Mouse (Mus musculus): ENCODE results near the gene Frmd4a. TPM values are rescaled to one million over a fixed set of nuclear protein-coding genes. Genes with fewer than 3 reads are reported as not detected.

Gene Frmd4a
- polyA plus RNA-seq, 1 experiment, result 22.8 TPM

- TF ChIP-seq CTCF (IDR thresholded peaks at IDR 0.05; ENCODE audit: control insufficient read depth, insufficient read depth, low read length) (no peak), POLR2A (IDR thresholded peaks at IDR 0.05; ENCODE audit: borderline replicate concordance, control insufficient read depth, low read depth, low read length) (no peak)
- 65% methylated on average over 9 of the region's 9 CpGs for WGBS
- no peak overlapping the region for H3K27ac ChIP-seq (ENCODE audit: control insufficient read depth, insufficient read depth, low read depth, low read length, poor library complexity)
- no peak overlapping the region for H3K4me3 ChIP-seq (replicated peaks; ENCODE audit: control insufficient read depth, low read depth, low read length)
- H3K4me1 ChIP-seq (ENCODE audit: control insufficient read depth, insufficient read depth, low read length), result no peaks in the 10 kb centered on the region
Observed at GRCm38 (mm10) chr2:4194324-4195014, 177.0 kb downstream of the Frmd4a start.

GRCm38 (mm10) chr2:4196041-4196440, 178.5 kb downstream of the Frmd4a start:
- WGBS, result 83% methylated on average over 4 of the region's 4 CpGs
- Histone ChIP-seq H3K27ac (ENCODE audit: control insufficient read depth, insufficient read depth, low read depth, low read length, poor library complexity) (no peak overlapping the region), H3K4me1 (ENCODE audit: control insufficient read depth, insufficient read depth, low read length) (no peaks in the 10 kb centered on the region), H3K4me3 (replicated peaks; ENCODE audit: control insufficient read depth, low read depth, low read length) (no peak overlapping the region)
- TF ChIP-seq POLR2A (IDR thresholded peaks at IDR 0.05; ENCODE audit: borderline replicate concordance, control insufficient read depth, low read depth, low read length) (no peak), CTCF (IDR thresholded peaks at IDR 0.05; ENCODE audit: control insufficient read depth, insufficient read depth, low read length) (no peak)

- 81% methylated on average over 7 of the region's 7 CpGs for WGBS
- Histone ChIP-seq H3K4me3 (replicated peaks; ENCODE audit: control insufficient read depth, low read depth, low read length) (no peak overlapping the region), H3K4me1 (ENCODE audit: control insufficient read depth, insufficient read depth, low read length) (no peaks in the 10 kb centered on the region), H3K27ac (ENCODE audit: control insufficient read depth, insufficient read depth, low read depth, low read length, poor library complexity) (no peak overlapping the region)
- no peak for TF ChIP-seq CTCF (IDR thresholded peaks at IDR 0.05; ENCODE audit: control insufficient read depth, insufficient read depth, low read length)
- TF ChIP-seq POLR2A (IDR thresholded peaks at IDR 0.05; ENCODE audit: borderline replicate concordance, control insufficient read depth, low read depth, low read length), result no peak
Observed at GRCm38 (mm10) chr2:4209234-4209633, 191.7 kb downstream of the Frmd4a start.

- Histone ChIP-seq H3K4me3 (replicated peaks; ENCODE audit: control insufficient read depth, low read depth, low read length) (no peak overlapping the region), H3K27ac (ENCODE audit: control insufficient read depth, insufficient read depth, low read depth, low read length, poor library complexity) (no peak overlapping the region), H3K4me1 (ENCODE audit: control insufficient read depth, insufficient read depth, low read length) (no peaks in the 10 kb centered on the region; the same call in 1 of the 2 replicates)
- 2% methylated on average over 1 of the region's 1 CpGs for WGBS
- TF ChIP-seq POLR2A (IDR thresholded peaks at IDR 0.05; ENCODE audit: borderline replicate concordance, control insufficient read depth, low read depth, low read length), result no peak
- no peak for TF ChIP-seq CTCF (IDR thresholded peaks at IDR 0.05; ENCODE audit: control insufficient read depth, insufficient read depth, low read length)
Observed at GRCm38 (mm10) chr2:4222497-4222828, 204.9 kb downstream of the Frmd4a start.

GRCm38 (mm10) chr2:4223316-4223715, 205.8 kb downstream of the Frmd4a start:
- 82% methylated on average over 6 of the region's 6 CpGs for WGBS
- Histone ChIP-seq H3K27ac (ENCODE audit: control insufficient read depth, insufficient read depth, low read depth, low read length, poor library complexity) (no peak overlapping the region), H3K4me3 (replicated peaks; ENCODE audit: control insufficient read depth, low read depth, low read length) (no peak overlapping the region), H3K4me1 (ENCODE audit: control insufficient read depth, insufficient read depth, low read length) (no peaks in the 10 kb centered on the region; the same call in 1 of the 2 replicates)
- no peak for TF ChIP-seq CTCF (IDR thresholded peaks at IDR 0.05; ENCODE audit: control insufficient read depth, insufficient read depth, low read length)
- TF ChIP-seq POLR2A (IDR thresholded peaks at IDR 0.05; ENCODE audit: borderline replicate concordance, control insufficient read depth, low read depth, low read length), result no peak

- WGBS, result 68% methylated on average over 7 of the region's 7 CpGs
- Histone ChIP-seq H3K27ac (ENCODE audit: control insufficient read depth, insufficient read depth, low read depth, low read length, poor library complexity) (no peak overlapping the region), H3K4me1 (ENCODE audit: control insufficient read depth, insufficient read depth, low read length) (no peaks in the 10 kb centered on the region; the same call in 1 of the 2 replicates), H3K4me3 (replicated peaks; ENCODE audit: control insufficient read depth, low read depth, low read length) (no peak overlapping the region)
- no peak for TF ChIP-seq POLR2A (IDR thresholded peaks at IDR 0.05; ENCODE audit: borderline replicate concordance, control insufficient read depth, low read depth, low read length)
- TF ChIP-seq CTCF (IDR thresholded peaks at IDR 0.05; ENCODE audit: control insufficient read depth, insufficient read depth, low read length), result no peak
Observed at GRCm38 (mm10) chr2:4226941-4227558, 209.5 kb downstream of the Frmd4a start.

GRCm38 (mm10) chr2:4227563-4227962, 210.0 kb downstream of the Frmd4a start:
- WGBS, result 63% methylated on average over 4 of the region's 4 CpGs
- Histone ChIP-seq H3K4me1 (ENCODE audit: control insufficient read depth, insufficient read depth, low read length) (no peaks in the 10 kb centered on the region; the same call in 1 of the 2 replicates), H3K27ac (ENCODE audit: control insufficient read depth, insufficient read depth, low read depth, low read length, poor library complexity) (no peak overlapping the region), H3K4me3 (replicated peaks; ENCODE audit: control insufficient read depth, low read depth, low read length) (no peak overlapping the region)
- TF ChIP-seq POLR2A (IDR thresholded peaks at IDR 0.05; ENCODE audit: borderline replicate concordance, control insufficient read depth, low read depth, low read length), result no peak
- no peak for TF ChIP-seq CTCF (IDR thresholded peaks at IDR 0.05; ENCODE audit: control insufficient read depth, insufficient read depth, low read length)

GRCm38 (mm10) chr2:4228510-4228909, 211.0 kb downstream of the Frmd4a start:
- Histone ChIP-seq H3K4me3 (replicated peaks; ENCODE audit: control insufficient read depth, low read depth, low read length) (no peak overlapping the region), H3K27ac (ENCODE audit: control insufficient read depth, insufficient read depth, low read depth, low read length, poor library complexity) (no peak overlapping the region), H3K4me1 (ENCODE audit: control insufficient read depth, insufficient read depth, low read length) (no peaks in the 10 kb centered on the region; the same call in 1 of the 2 replicates)
- TF ChIP-seq CTCF (IDR thresholded peaks at IDR 0.05; ENCODE audit: control insufficient read depth, insufficient read depth, low read length) (no peak), POLR2A (IDR thresholded peaks at IDR 0.05; ENCODE audit: borderline replicate concordance, control insufficient read depth, low read depth, low read length) (no peak)
- 44% methylated on average over 3 of the region's 3 CpGs for WGBS

All from bone marrow, adult 2 months (tissue).